ENCODE assay signal across 10 mouse cellular contexts in genomic region chr10:80668614-80669013, GRCm38 (mm10). TPM values are rescaled to one million over a fixed set of nuclear protein-coding genes. Genes with fewer than 3 reads are reported as not detected.
A peak's percentile ranks its signal among the peaks of the same experiment; 100 is the strongest.
DNase-seq lines count a peak whose midpoint lies in the region; ATAC-seq and TF ChIP-seq lines count a peak whose summit lies in the region.
"Had no signal": no experiment of that assay in that cellular context is flagged by ENCODE, and none has a peak within 500 bp of the region (broad histone marks: within the 10 kb centered on the region; RNA-seq: fewer than 3 reads in every experiment).

No protein-coding gene starts in this region.

- no peak overlapping the region for H3K27ac ChIP-seq in kidney, embryonic 16.5 days (ENCODE audit: low read length)
- peak overlapping the region; percentile 99 for H3K27ac ChIP-seq in gastrocnemius, adult 2 months
- H3K27ac ChIP-seq: embryonic facial prominence, embryonic 12.5 days; hindbrain, embryonic 13.5 days had no signal

- no peaks in the 10 kb centered on the region for H3K27me3 ChIP-seq in kidney, embryonic 16.5 days (ENCODE audit: insufficient read depth, low read length)
- H3K27me3 ChIP-seq: embryonic facial prominence, embryonic 12.5 days; hindbrain, embryonic 13.5 days had no signal

- WGBS in kidney, embryonic 16.5 days = 78% methylated on average over 11 of the region's 11 CpGs

- no peak overlapping the region for H3K9ac ChIP-seq in kidney, embryonic 16.5 days (replicated peaks; ENCODE audit: low read length)
- H3K9ac ChIP-seq: hindbrain, embryonic 13.5 days had no signal

- TF ChIP-seq CTCF in gastrocnemius, adult 2 months (IDR thresholded peaks at IDR 0.05) = no peak

- intact Hi-C loops in gastrocnemius, adult 2 months (cut with DNase I) = no loop called here

- DNase-seq in kidney, adult 11 months = peak; percentile 85
- DNase-seq in brain, adult 2 months (ENCODE audit: low read depth, low spot score) = peak; percentile 87
- peak; percentile 94 for DNase-seq in gastrocnemius, adult 2 months
- DNase-seq in lung, postnatal 14 days = peak; percentile 28
- DNase-seq in right cerebral cortex, postnatal 25 days = no peak

- H3K4me3 ChIP-seq in kidney, embryonic 16.5 days (ENCODE audit: low read length) = no peak overlapping the region
- peak overlapping the region; percentile 98 for H3K4me3 ChIP-seq in gastrocnemius, adult 2 months
- H3K4me3 ChIP-seq: embryonic facial prominence, embryonic 12.5 days; hindbrain, embryonic 13.5 days had no signal

- peaks cover 47% of the 10 kb centered on the region for H3K4me1 ChIP-seq in kidney, embryonic 16.5 days (ENCODE audit: insufficient read depth, low read length)

- H3K4me2 ChIP-seq in kidney, embryonic 16.5 days (replicated peaks; ENCODE audit: low read depth, low read length) = no peak overlapping the region
- H3K4me2 ChIP-seq: embryonic facial prominence, embryonic 12.5 days; hindbrain, embryonic 13.5 days had no signal

- H3K9me3 ChIP-seq in kidney, embryonic 16.5 days (ENCODE audit: low read length) = no peaks in the 10 kb centered on the region
- H3K9me3 ChIP-seq: embryonic facial prominence, embryonic 12.5 days; hindbrain, embryonic 13.5 days had no signal

- peaks cover 72% of the 10 kb centered on the region for H3K36me3 ChIP-seq in kidney, embryonic 16.5 days (ENCODE audit: insufficient read depth, low read length)

- ATAC-seq in kidney, embryonic 16.5 days (ENCODE audit: low FRiP score, low TSS enrichment) = no peak
- no peak for ATAC-seq in activated CD4-positive, CD25-positive, alpha-beta regulatory T cell, adult 4 months
- ATAC-seq in erythroid progenitor cell, adult 5-6 weeks (replicated peaks; ENCODE audit: low FRiP score, poor library complexity, severe bottlenecking) = no peak

RNA-seq across cellular contexts. Expression of gene Mknk2, which starts 9.3 kb away (rescaled TPM):
- polyA plus RNA-seq in kidney, embryonic 16.5 days (2015; fragmentation: Nextera tagmentation; extraction: Ambion mirVana) = 71.1 and 108 TPM in 2 replicates
- 100 to 1,000 TPM; 253 TPM for total RNA-seq in gastrocnemius, adult 2 months (2021)
- 10 to 100 TPM; 56.1 to 64.2 TPM for polyA plus RNA-seq in activated CD4-positive, CD25-positive, alpha-beta regulatory T cell, adult 4 months (2017; shearing (Covaris generic))
- 78.2 and 83.0 TPM in 2 replicates for total RNA-seq in erythroid progenitor cell, adult 5-6 weeks (2015; ENCODE audit: low replicate concordance)
- 49.4 and 67.6 TPM in 2 replicates for total RNA-seq in erythroid progenitor cell, adult 5-6 weeks (2017; ENCODE audit: low replicate concordance)

RNA-seq across cellular contexts. Expression of gene Btbd2, which starts 11.7 kb away (rescaled TPM):
- 21.0 and 74.8 TPM in 2 replicates for polyA plus RNA-seq in kidney, embryonic 16.5 days (2015; fragmentation: Nextera tagmentation; extraction: Ambion mirVana)
- total RNA-seq in gastrocnemius, adult 2 months (2021) = 10 to 100 TPM; 34.7 to 40.0 TPM
- polyA plus RNA-seq in activated CD4-positive, CD25-positive, alpha-beta regulatory T cell, adult 4 months (2017; shearing (Covaris generic)) = 1 to 10 TPM; 5.5 to 6.1 TPM
- 2.9 and 3.8 TPM in 2 replicates for total RNA-seq in erythroid progenitor cell, adult 5-6 weeks (2015; ENCODE audit: low replicate concordance)
- 9.2 and 25.3 TPM in 2 replicates for total RNA-seq in erythroid progenitor cell, adult 5-6 weeks (2017; ENCODE audit: low replicate concordance)

RNA-seq across cellular contexts. Expression of gene Mob3a, which starts 33.2 kb away (rescaled TPM):
- polyA plus RNA-seq in kidney, embryonic 16.5 days (2015; fragmentation: Nextera tagmentation; extraction: Ambion mirVana) = 43.1 and 43.2 TPM in 2 replicates
- 1 to 10 TPM; 4.9 to 5.5 TPM for total RNA-seq in gastrocnemius, adult 2 months (2021)
- 100 to 1,000 TPM; 212 to 221 TPM for polyA plus RNA-seq in activated CD4-positive, CD25-positive, alpha-beta regulatory T cell, adult 4 months (2017; shearing (Covaris generic))
- 19.5 and 32.3 TPM in 2 replicates for total RNA-seq in erythroid progenitor cell, adult 5-6 weeks (2015; ENCODE audit: low replicate concordance)
- total RNA-seq in erythroid progenitor cell, adult 5-6 weeks (2017; ENCODE audit: low replicate concordance) = 9.0 and 25.7 TPM in 2 replicates

RNA-seq across cellular contexts. Expression of gene Izumo4, which starts 33.4 kb away (rescaled TPM):
- 23.3 and 23.8 TPM in 2 replicates for polyA plus RNA-seq in kidney, embryonic 16.5 days (2015; fragmentation: Nextera tagmentation; extraction: Ambion mirVana)
- total RNA-seq in gastrocnemius, adult 2 months (2021) = 1 to 10 TPM; 2.6 to 3.0 TPM
- 10 to 100 TPM; 80.1 to 96.5 TPM for polyA plus RNA-seq in activated CD4-positive, CD25-positive, alpha-beta regulatory T cell, adult 4 months (2017; shearing (Covaris generic))
- 21.4 and 36.4 TPM in 2 replicates for total RNA-seq in erythroid progenitor cell, adult 5-6 weeks (2015; ENCODE audit: low replicate concordance)
- total RNA-seq in erythroid progenitor cell, adult 5-6 weeks (2017; ENCODE audit: low replicate concordance) = 3.3 and 3.8 TPM in 2 replicates

RNA-seq across cellular contexts. Expression of gene Csnk1g2, which starts 46.0 kb away (rescaled TPM):
- 30.8 and 93.6 TPM in 2 replicates for polyA plus RNA-seq in kidney, embryonic 16.5 days (2015; fragmentation: Nextera tagmentation; extraction: Ambion mirVana)
- total RNA-seq in gastrocnemius, adult 2 months (2021) = 100 to 1,000 TPM; 101 to 105 TPM
- polyA plus RNA-seq in activated CD4-positive, CD25-positive, alpha-beta regulatory T cell, adult 4 months (2017; shearing (Covaris generic)) = 10 to 100 TPM; 13.3 to 16.1 TPM
- 31.4 and 58.0 TPM in 2 replicates for total RNA-seq in erythroid progenitor cell, adult 5-6 weeks (2015; ENCODE audit: low replicate concordance)
- 50.1 and 62.4 TPM in 2 replicates for total RNA-seq in erythroid progenitor cell, adult 5-6 weeks (2017; ENCODE audit: low replicate concordance)
